Mouse (Mus musculus): Measurements from ENCODE around the gene Ccdc114. TPM values are rescaled to one million over a fixed set of nuclear protein-coding genes. Genes with fewer than 3 reads are reported as not detected.
"Not testable (repeated sequence)": the region's sequence is repeated elsewhere in the genome, so short reads cannot be mapped to it uniquely, and the experiment has no call there.

Ccdc114 gene
- 2.0 and 2.4 TPM in 2 replicates for polyA plus RNA-seq (2014; fragmentation: Nextera tagmentation; extraction: Ambion mirVana)

DNA sequence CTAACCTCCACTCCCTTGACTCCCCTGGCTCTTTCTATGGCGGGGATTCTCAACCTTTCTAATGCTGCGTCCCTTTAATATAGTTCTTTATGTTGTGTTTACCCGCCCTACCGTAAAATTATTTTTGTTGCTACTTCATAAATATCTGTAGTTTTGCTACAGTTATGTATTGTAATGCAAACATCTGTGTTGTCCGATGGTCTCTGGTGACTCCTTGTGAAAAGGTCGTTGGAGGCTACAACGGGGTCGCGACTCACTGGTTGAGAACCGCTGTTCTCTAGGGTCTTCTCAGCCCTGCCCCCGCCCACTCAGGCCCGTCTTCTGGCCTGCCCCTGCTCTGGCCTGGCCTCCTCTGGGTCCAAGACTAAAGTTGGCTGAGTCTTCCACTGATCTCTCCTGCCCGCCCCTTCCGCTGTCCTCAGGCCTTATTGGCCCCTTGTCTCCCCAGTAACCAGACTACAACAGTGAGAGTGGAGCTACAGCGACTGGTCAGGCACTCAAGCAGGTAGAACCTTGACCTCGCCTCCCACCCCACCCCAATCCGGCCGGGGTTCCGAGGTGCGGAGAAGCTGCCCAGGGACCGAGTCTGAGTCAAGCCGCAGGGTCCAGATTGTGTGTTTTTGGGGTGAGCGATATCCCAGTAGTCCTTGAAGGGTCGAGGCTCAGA, at the start of gene Ccdc114:
Ccdc114 (plus strand) TSS at position 311 of the 667 bp plus-strand sequence.
- DNase-seq (ENCODE audit: low spot score, missing footprints) (peak; percentile 92), ATAC-seq (ENCODE audit: low FRiP score) (peak; percentile 52)
- peak within 1 kb of the TSS; percentile 37 for H3K4me3 ChIP-seq (ENCODE audit: low read depth, low read length)
- H3K36me3 ChIP-seq (ENCODE audit: control insufficient read depth, insufficient read depth, low read length), result no peaks in the 10 kb centered on the region
- H3K4me2 ChIP-seq, result peak within 1 kb of the TSS; percentile 56
- peaks cover 4% of the 10 kb centered on the region; the same call in 1 of the 2 replicates for H3K4me1 ChIP-seq (ENCODE audit: control insufficient read depth, insufficient read depth, low read length)
- peak within 1 kb of the TSS; percentile 69 for H3K27ac ChIP-seq (ENCODE audit: low read depth, low read length)
- WGBS, result 3% methylated on average over 24 of the region's 24 CpGs
- no peaks in the 10 kb centered on the region for H3K27me3 ChIP-seq (ENCODE audit: control insufficient read depth, insufficient read depth, low read length)
- peak within 1 kb of the TSS; percentile 33; the same call in 1 of the 2 replicates for H3K9ac ChIP-seq (ENCODE audit: low read length)
- H3K9me3 ChIP-seq (ENCODE audit: control insufficient read depth, low read length), result no peaks in the 10 kb centered on the region

DNA sequence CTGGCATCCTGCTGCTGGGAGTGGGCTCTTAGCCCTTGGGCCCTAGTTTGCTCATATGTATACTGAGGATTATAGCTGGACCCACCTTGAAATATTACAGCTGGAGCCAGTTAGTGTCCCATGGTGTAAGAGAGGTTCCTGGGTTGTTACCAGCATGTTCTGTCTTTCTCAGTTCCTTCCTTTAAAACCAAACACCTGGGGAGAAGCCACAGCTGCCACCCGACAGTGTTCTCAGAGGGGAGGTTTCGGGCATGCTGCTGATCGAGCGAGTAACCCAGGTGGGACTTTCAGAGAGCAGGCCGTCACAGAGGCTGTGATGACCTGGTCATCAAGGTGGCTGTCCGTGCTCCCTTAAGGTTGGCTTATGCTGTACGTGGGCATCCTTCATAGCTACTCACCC, 47.0 kb upstream of the Ccdc114 start:
- H3K4me3 ChIP-seq (ENCODE audit: low read depth, low read length), result no peak overlapping the region
- H3K4me2 ChIP-seq, result no peak overlapping the region
- no peak overlapping the region for H3K27ac ChIP-seq (ENCODE audit: low read depth, low read length)
- no peaks in the 10 kb centered on the region for H3K27me3 ChIP-seq (ENCODE audit: control insufficient read depth, insufficient read depth, low read length)
- ATAC-seq (ENCODE audit: low FRiP score) (no peak), DNase-seq (ENCODE audit: low spot score, missing footprints) (no peak)
- H3K9me3 ChIP-seq (ENCODE audit: control insufficient read depth, low read length), result no peaks in the 10 kb centered on the region
- no peak overlapping the region for H3K9ac ChIP-seq (ENCODE audit: low read length)
- peaks cover 18% of the 10 kb centered on the region for H3K36me3 ChIP-seq (ENCODE audit: control insufficient read depth, insufficient read depth, low read length)
- H3K4me1 ChIP-seq (ENCODE audit: control insufficient read depth, insufficient read depth, low read length), result peaks cover 9% of the 10 kb centered on the region
- 95% methylated on average over 7 of the region's 7 CpGs for WGBS

- not testable (repeated sequence) for H3K4me1 ChIP-seq (ENCODE audit: control insufficient read depth, insufficient read depth, low read length); H3K9ac ChIP-seq (ENCODE audit: low read length); H3K4me2 ChIP-seq; H3K4me3 ChIP-seq (ENCODE audit: low read depth, low read length); H3K27me3 ChIP-seq (ENCODE audit: control insufficient read depth, insufficient read depth, low read length); ATAC-seq (ENCODE audit: low FRiP score); H3K9me3 ChIP-seq (ENCODE audit: control insufficient read depth, low read length); DNase-seq (ENCODE audit: low spot score, missing footprints); H3K27ac ChIP-seq (ENCODE audit: low read depth, low read length)
- peaks cover 26% of the 10 kb centered on the region for H3K36me3 ChIP-seq (ENCODE audit: control insufficient read depth, insufficient read depth, low read length)
- whole genome bisulfite sequencing, result 94% methylated on average over 1 of the region's 1 CpGs
These were observed 45.6 kb upstream of the Ccdc114 start, which contains the start of gene Grin2d for GRCm38 (mm10) chr7:45878278-45878677. TSS of gene Grin2d (minus strand) at chr7:45878378.

DNA sequence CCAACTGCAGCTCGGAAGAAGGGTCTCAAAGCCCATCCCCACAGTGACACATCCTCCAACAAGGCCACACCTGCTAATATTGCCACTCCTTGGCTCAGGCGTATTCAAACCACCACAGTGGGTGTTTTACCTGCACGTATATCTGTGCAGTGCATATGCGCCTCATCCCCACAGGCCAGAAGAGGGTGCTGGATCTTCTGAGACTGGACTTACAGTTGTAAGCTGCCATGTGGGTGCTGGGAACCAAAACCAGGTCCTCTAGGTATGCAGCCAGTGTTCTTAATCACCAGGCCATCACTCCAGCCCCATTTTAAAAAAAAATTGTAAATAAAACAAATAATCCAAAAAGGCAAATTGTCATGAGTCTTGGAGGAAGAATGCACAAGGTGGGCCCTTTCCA, 43.3 kb upstream of the Ccdc114 start:
- no peaks in the 10 kb centered on the region for H3K4me1 ChIP-seq (ENCODE audit: control insufficient read depth, insufficient read depth, low read length)
- no peak for DNase-seq (ENCODE audit: low spot score, missing footprints)
- H3K27me3 ChIP-seq (ENCODE audit: control insufficient read depth, insufficient read depth, low read length), result no peaks in the 10 kb centered on the region
- no peak overlapping the region for H3K4me2 ChIP-seq
- no peak overlapping the region for H3K4me3 ChIP-seq (ENCODE audit: low read depth, low read length)
- no peak for ATAC-seq (ENCODE audit: low FRiP score)
- no peak overlapping the region for H3K9ac ChIP-seq (ENCODE audit: low read length)
- H3K27ac ChIP-seq (ENCODE audit: low read depth, low read length), result no peak overlapping the region
- peaks cover 29% of the 10 kb centered on the region for H3K36me3 ChIP-seq (ENCODE audit: control insufficient read depth, insufficient read depth, low read length)
- WGBS, result 98% methylated on average over 4 of the region's 4 CpGs
- no peaks in the 10 kb centered on the region for H3K9me3 ChIP-seq (ENCODE audit: control insufficient read depth, low read length)

- ATAC-seq (ENCODE audit: low FRiP score) (no peak), DNase-seq (ENCODE audit: low spot score, missing footprints) (no peak)
- WGBS, result 97% methylated on average over 2 of the region's 2 CpGs
- no peak overlapping the region for H3K4me2 ChIP-seq
- H3K27me3 ChIP-seq (ENCODE audit: control insufficient read depth, insufficient read depth, low read length), result no peaks in the 10 kb centered on the region
- H3K4me1 ChIP-seq (ENCODE audit: control insufficient read depth, insufficient read depth, low read length), result no peaks in the 10 kb centered on the region
- no peaks in the 10 kb centered on the region for H3K9me3 ChIP-seq (ENCODE audit: control insufficient read depth, low read length)
- no peak overlapping the region for H3K9ac ChIP-seq (ENCODE audit: low read length)
- peaks cover 27% of the 10 kb centered on the region for H3K36me3 ChIP-seq (ENCODE audit: control insufficient read depth, insufficient read depth, low read length)
- no peak overlapping the region for H3K4me3 ChIP-seq (ENCODE audit: low read depth, low read length)
- H3K27ac ChIP-seq (ENCODE audit: low read depth, low read length), result no peak overlapping the region
These were observed 42.9 kb upstream of the Ccdc114 start for GRCm38 (mm10) chr7:45881011-45881410.

DNA sequence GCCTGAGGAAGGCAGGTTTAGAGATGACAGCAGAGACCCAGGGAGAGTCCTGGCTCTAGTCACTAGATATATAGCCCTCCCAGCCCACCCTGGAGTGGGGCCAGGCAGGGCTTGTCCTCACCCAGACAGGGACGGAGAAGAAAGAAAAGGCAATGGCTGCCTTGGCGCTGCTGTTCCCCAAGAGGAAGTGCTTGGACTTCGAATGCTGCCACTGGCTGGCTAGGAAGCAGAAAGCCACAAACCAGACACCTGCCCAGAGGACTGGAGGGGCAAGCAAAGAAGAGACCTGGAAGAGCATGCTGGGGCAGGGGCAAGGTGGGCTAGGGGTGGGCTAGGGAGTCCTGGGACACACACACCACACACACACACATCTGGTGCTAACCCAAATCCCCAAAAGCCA, 36.6 kb upstream of the Ccdc114 start:
- no peak for ATAC-seq (ENCODE audit: low FRiP score)
- Histone ChIP-seq H3K27me3 (ENCODE audit: control insufficient read depth, insufficient read depth, low read length) (no peaks in the 10 kb centered on the region), H3K4me1 (ENCODE audit: control insufficient read depth, insufficient read depth, low read length) (no peaks in the 10 kb centered on the region), H3K4me2 (no peak overlapping the region), H3K27ac (ENCODE audit: low read depth, low read length) (no peak overlapping the region), H3K9ac (ENCODE audit: low read length) (no peak overlapping the region), H3K4me3 (ENCODE audit: low read depth, low read length) (no peak overlapping the region), H3K9me3 (ENCODE audit: control insufficient read depth, low read length) (no peaks in the 10 kb centered on the region), H3K36me3 (ENCODE audit: control insufficient read depth, insufficient read depth, low read length) (peaks cover 11% of the 10 kb centered on the region; the same call in 1 of the 2 replicates)
- DNase-seq (ENCODE audit: low spot score, missing footprints), result no peak
- 66% methylated on average over 3 of the region's 3 CpGs for WGBS

- H3K4me2 ChIP-seq, result no peak overlapping the region
- H3K4me1 ChIP-seq (ENCODE audit: control insufficient read depth, insufficient read depth, low read length), result peaks cover 6% of the 10 kb centered on the region; the same call in 1 of the 2 replicates
- 77% methylated on average over 2 of the region's 2 CpGs for WGBS
- H3K9me3 ChIP-seq (ENCODE audit: control insufficient read depth, low read length), result no peaks in the 10 kb centered on the region
- no peak overlapping the region for H3K27ac ChIP-seq (ENCODE audit: low read depth, low read length)
- H3K36me3 ChIP-seq (ENCODE audit: control insufficient read depth, insufficient read depth, low read length), result no peaks in the 10 kb centered on the region
- DNase-seq (ENCODE audit: low spot score, missing footprints) (no peak), ATAC-seq (ENCODE audit: low FRiP score) (no peak)
- no peaks in the 10 kb centered on the region for H3K27me3 ChIP-seq (ENCODE audit: control insufficient read depth, insufficient read depth, low read length)
- no peak overlapping the region for H3K4me3 ChIP-seq (ENCODE audit: low read depth, low read length)
- H3K9ac ChIP-seq (ENCODE audit: low read length), result no peak overlapping the region
These were observed 31.2 kb upstream of the Ccdc114 start for GRCm38 (mm10) chr7:45892651-45893050.

DNA sequence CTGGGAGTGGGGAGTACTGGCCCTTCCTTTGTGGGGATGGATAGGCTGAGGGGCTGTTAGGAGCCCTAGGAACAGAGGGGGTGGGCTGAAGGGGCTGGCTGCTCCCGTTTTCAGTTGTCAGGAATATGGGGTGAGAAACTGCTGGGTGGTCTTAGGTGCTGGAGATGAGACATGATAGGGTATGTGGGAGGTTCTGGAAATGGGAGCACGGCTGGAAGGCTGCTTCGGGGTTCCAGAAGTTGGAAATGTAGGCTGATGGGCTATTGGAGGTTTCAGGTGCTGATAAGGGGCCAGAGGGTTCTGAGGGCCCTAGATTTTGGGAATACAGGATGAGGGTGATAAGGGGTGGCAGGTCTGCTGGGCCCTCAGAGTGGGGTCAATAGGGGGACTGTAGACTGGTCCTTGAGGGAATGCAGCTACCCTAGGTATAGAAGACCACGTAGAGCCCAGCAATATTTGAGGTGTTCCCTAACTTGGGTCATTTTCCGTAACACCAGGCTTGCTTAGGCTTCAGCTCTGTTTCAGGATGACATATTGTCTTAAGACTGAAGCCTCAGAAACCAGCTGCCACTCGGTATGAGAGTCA, 27.8 kb upstream of the Ccdc114 start:
- ATAC-seq (ENCODE audit: low FRiP score) (peak; percentile 38), DNase-seq (ENCODE audit: low spot score, missing footprints) (no peak)
- 80% methylated on average over 6 of the region's 6 CpGs for WGBS
- Histone ChIP-seq H3K4me2 (peak overlapping the region; percentile 26; the same call in 1 of the 2 replicates), H3K4me3 (ENCODE audit: low read depth, low read length) (0 out of 2 replicates have a peak overlapping the region, but pooled peaks have one; percentile 38), H3K9ac (ENCODE audit: low read length) (no peak overlapping the region), H3K27me3 (ENCODE audit: control insufficient read depth, insufficient read depth, low read length) (no peaks in the 10 kb centered on the region), H3K27ac (ENCODE audit: low read depth, low read length) (no peak overlapping the region), H3K9me3 (ENCODE audit: control insufficient read depth, low read length) (no peaks in the 10 kb centered on the region), H3K4me1 (ENCODE audit: control insufficient read depth, insufficient read depth, low read length) (peaks cover 10% of the 10 kb centered on the region; the same call in 1 of the 2 replicates), H3K36me3 (ENCODE audit: control insufficient read depth, insufficient read depth, low read length) (no peaks in the 10 kb centered on the region)
